Mouse (Mus musculus) myocyte (in vitro differentiated cells): ENCODE measurements around the gene 5330417C22Rik. TPM values are rescaled to one million over a fixed set of nuclear protein-coding genes. Genes with fewer than 3 reads are reported as not detected.

Source experiments
- H3K27me3 ChIP-seq: one replicate; pipeline ENCODE4 v1.6.1; 2011; ENCODE audit not compliant: control insufficient read depth, insufficient read depth, insufficient read length
- H3K36me3 ChIP-seq: one replicate; pipeline ENCODE4 v1.6.1; 2011; ENCODE audit not compliant: control insufficient read depth, insufficient read depth
- H3K4me2 ChIP-seq: one replicate; pipeline ENCODE4 v1.6.1; 2011; ENCODE audit warnings: low read depth, control low read depth
- H3K4me3 ChIP-seq: one replicate; pipeline ENCODE4 v1.5.1; 2011; ENCODE audit warnings: mild to moderate bottlenecking, control low read depth, moderate library complexity
- H3K79me2 ChIP-seq: one replicate; pipeline ENCODE4 v1.6.1; 2011; ENCODE audit not compliant: control insufficient read depth, insufficient read depth
- H3ac ChIP-seq: one replicate; pipeline ENCODE4 v1.6.1; 2011; ENCODE audit not compliant: control insufficient read depth, insufficient read length
- CEBPB ChIP-seq: IDR thresholded peaks from 2 replicates; pipeline ENCODE4 v1.6.1; 2011; ENCODE audit warnings: mild to moderate bottlenecking, moderate library complexity; ENCODE audit not compliant: poor library complexity, insufficient read depth, severe bottlenecking
- E2F4 ChIP-seq: IDR thresholded peaks from one replicate; pipeline ENCODE4 v1.6.1; 2011; ENCODE audit warnings: mild to moderate bottlenecking, control low read depth, moderate library complexity; ENCODE audit not compliant: insufficient read depth
- MAX ChIP-seq: IDR thresholded peaks from one replicate; pipeline ENCODE4 v1.6.1; 2011; ENCODE audit warnings: low read depth, mild to moderate bottlenecking, control low read depth
- MYOD1 ChIP-seq, 3 experiments: IDR thresholded peaks; one replicate each; pipeline ENCODE4 v1.6.1; 2011; ENCODE audit warnings: control low read depth in 2 of 3, low read depth in 2 of 3, mild to moderate bottlenecking in 2 of 3, moderate library complexity in 1 of 3; ENCODE audit not compliant: insufficient read length in 2 of 3, control insufficient read depth in 1 of 3
- MYOG ChIP-seq, 3 experiments: IDR thresholded peaks; one replicate each; pipeline ENCODE4 v1.6.1; 2011; ENCODE audit warnings: control low read depth in 2 of 3, low read depth in 2 of 3, mild to moderate bottlenecking in 2 of 3; ENCODE audit not compliant: insufficient read length in 2 of 3, control insufficient read depth in 1 of 3, insufficient read depth in 1 of 3
- POLR2A ChIP-seq: IDR thresholded peaks from one replicate; pipeline ENCODE4 v1.6.1; 2011; ENCODE audit warnings: low read depth, mild to moderate bottlenecking, control low read depth, moderate library complexity; ENCODE audit not compliant: insufficient read length
- POLR2AphosphoS2 ChIP-seq: IDR thresholded peaks from one replicate; pipeline ENCODE4 v1.6.1; 2011; ENCODE audit warnings: low read depth, control low read depth; ENCODE audit not compliant: insufficient read length
- REST ChIP-seq: IDR thresholded peaks from one replicate; pipeline ENCODE4 v1.6.1; 2011; ENCODE audit warnings: mild to moderate bottlenecking, control low read depth, moderate library complexity; ENCODE audit not compliant: insufficient read depth, insufficient read length
- SRF ChIP-seq: IDR thresholded peaks from one replicate; pipeline ENCODE4 v1.6.1; 2011; ENCODE audit warnings: low read depth; ENCODE audit not compliant: control insufficient read depth, insufficient read length
- TCF12 ChIP-seq: IDR thresholded peaks from one replicate; pipeline ENCODE4 v1.6.1; 2011; ENCODE audit warnings: mild to moderate bottlenecking, control low read depth; ENCODE audit not compliant: poor library complexity, insufficient read depth, severe bottlenecking
- TCF3 ChIP-seq: IDR thresholded peaks from one replicate; pipeline ENCODE4 v1.6.1; 2011; ENCODE audit warnings: low read depth, control low read depth; ENCODE audit not compliant: insufficient read length
- USF1 ChIP-seq: IDR thresholded peaks from one replicate; pipeline ENCODE4 v1.6.1; 2011; ENCODE audit warnings: low read depth, mild to moderate bottlenecking, control low read depth, moderate library complexity
- polyA plus RNA-seq: library from polyadenylated mRNA; unstranded; fragments of >200 nt; fragmentation: generic; extraction: Trizol; gene quantifications from one replicate; pipeline ENCODE4 v1.2.1, GENCODE M21; 2012; ENCODE audit warnings: missing spikeins

Gene 5330417C22Rik
- polyA plus RNA-seq, 1 experiment: 0.05 TPM

GRCm38 (mm10) chr3:108513465-108513864 lies 22.9 kb downstream of the 5330417C22Rik start:
- H3K36me3 ChIP-seq: no peaks in the 10 kb centered on the region
- TF ChIP-seq TCF3: no peak
- TF ChIP-seq MYOG (IDR thresholded peaks at IDR 0.05; ENCODE audit: control insufficient read depth in 1 of 3, insufficient read depth in 1 of 3, insufficient read length in 2 of 3, low read depth in 2 of 3): no peak
- no peak for TF ChIP-seq E2F4
- TF ChIP-seq SRF: no peak
- TF ChIP-seq TCF12: no peak
- TF ChIP-seq REST: no peak
- no peak for TF ChIP-seq USF1
- TF ChIP-seq POLR2AphosphoS2: no peak
- no peak for TF ChIP-seq MYOD1 (IDR thresholded peaks at IDR 0.05; ENCODE audit: control insufficient read depth in 1 of 3, insufficient read length in 2 of 3, low read depth in 2 of 3)
- TF ChIP-seq MAX: no peak
- no peak for TF ChIP-seq POLR2A
- no peak for TF ChIP-seq CEBPB
- peaks cover 43% of the 10 kb centered on the region for H3K27me3 ChIP-seq
- no peak overlapping the region for H3ac ChIP-seq
- no peak overlapping the region for H3K4me3 ChIP-seq
- no peak overlapping the region for H3K4me2 ChIP-seq
- H3K79me2 ChIP-seq: no peaks in the 10 kb centered on the region

- TF ChIP-seq TCF12 (no peak), MYOD1 (IDR thresholded peaks at IDR 0.05; ENCODE audit: control insufficient read depth in 1 of 3, insufficient read length in 2 of 3, low read depth in 2 of 3) (no peak), POLR2AphosphoS2 (no peak), USF1 (no peak), CEBPB (no peak), SRF (no peak), MAX (no peak), POLR2A (no peak), REST (no peak), E2F4 (no peak), MYOG (IDR thresholded peaks at IDR 0.05; ENCODE audit: control insufficient read depth in 1 of 3, insufficient read depth in 1 of 3, insufficient read length in 2 of 3, low read depth in 2 of 3) (no peak), TCF3 (no peak)
- H3ac ChIP-seq: no peak overlapping the region
- H3K4me3 ChIP-seq: no peak overlapping the region
- H3K4me2 ChIP-seq: no peak overlapping the region
- H3K27me3 ChIP-seq: peaks cover 55% of the 10 kb centered on the region
- no peaks in the 10 kb centered on the region for H3K36me3 ChIP-seq
- H3K79me2 ChIP-seq: no peaks in the 10 kb centered on the region
Measured at GRCm38 (mm10) chr3:108510716-108511483, 25.4 kb downstream of the 5330417C22Rik start.

GRCm38 (mm10) chr3:108510156-108510555 lies 26.2 kb downstream of the 5330417C22Rik start:
- Histone ChIP-seq H3K36me3 (no peaks in the 10 kb centered on the region), H3K27me3 (peaks cover 63% of the 10 kb centered on the region), H3K4me3 (no peak overlapping the region), H3K4me2 (no peak overlapping the region), H3ac (no peak overlapping the region), H3K79me2 (no peaks in the 10 kb centered on the region)
- TF ChIP-seq SRF (no peak), USF1 (no peak), MYOD1 (IDR thresholded peaks at IDR 0.05; ENCODE audit: control insufficient read depth in 1 of 3, insufficient read length in 2 of 3, low read depth in 2 of 3) (no peak), TCF3 (no peak), MYOG (IDR thresholded peaks at IDR 0.05; ENCODE audit: control insufficient read depth in 1 of 3, insufficient read depth in 1 of 3, insufficient read length in 2 of 3, low read depth in 2 of 3) (no peak), CEBPB (no peak), TCF12 (no peak), MAX (no peak), REST (no peak), POLR2AphosphoS2 (no peak), POLR2A (no peak), E2F4 (no peak)

- H3K4me3 ChIP-seq: no peak overlapping the region
- H3ac ChIP-seq: no peak overlapping the region
- no peak for TF ChIP-seq USF1
- no peak for TF ChIP-seq POLR2AphosphoS2
- TF ChIP-seq SRF: no peak
- TF ChIP-seq POLR2A: no peak
- no peak for TF ChIP-seq TCF3
- TF ChIP-seq E2F4: no peak
- no peak for TF ChIP-seq REST
- TF ChIP-seq CEBPB: no peak
- no peak for TF ChIP-seq TCF12
- TF ChIP-seq MYOG (IDR thresholded peaks at IDR 0.05; ENCODE audit: control insufficient read depth in 1 of 3, insufficient read depth in 1 of 3, insufficient read length in 2 of 3, low read depth in 2 of 3): no peak
- TF ChIP-seq MAX: no peak
- no peak for TF ChIP-seq MYOD1 (IDR thresholded peaks at IDR 0.05; ENCODE audit: control insufficient read depth in 1 of 3, insufficient read length in 2 of 3, low read depth in 2 of 3)
- no peaks in the 10 kb centered on the region for H3K79me2 ChIP-seq
- no peak overlapping the region for H3K4me2 ChIP-seq
- no peaks in the 10 kb centered on the region for H3K36me3 ChIP-seq
- H3K27me3 ChIP-seq: peaks cover 74% of the 10 kb centered on the region
Measured at GRCm38 (mm10) chr3:108508745-108509474, 27.4 kb downstream of the 5330417C22Rik start.
